Mouse (Mus musculus): ENCODE measurements around the gene Bub3. TPM values are rescaled to one million over a fixed set of nuclear protein-coding genes. Genes with fewer than 3 reads are reported as not detected.

Gene Bub3
- 147 and 148 TPM in 2 replicates for polyA plus RNA-seq (2014; fragmentation: Nextera tagmentation; extraction: Ambion mirVana)

DNA sequence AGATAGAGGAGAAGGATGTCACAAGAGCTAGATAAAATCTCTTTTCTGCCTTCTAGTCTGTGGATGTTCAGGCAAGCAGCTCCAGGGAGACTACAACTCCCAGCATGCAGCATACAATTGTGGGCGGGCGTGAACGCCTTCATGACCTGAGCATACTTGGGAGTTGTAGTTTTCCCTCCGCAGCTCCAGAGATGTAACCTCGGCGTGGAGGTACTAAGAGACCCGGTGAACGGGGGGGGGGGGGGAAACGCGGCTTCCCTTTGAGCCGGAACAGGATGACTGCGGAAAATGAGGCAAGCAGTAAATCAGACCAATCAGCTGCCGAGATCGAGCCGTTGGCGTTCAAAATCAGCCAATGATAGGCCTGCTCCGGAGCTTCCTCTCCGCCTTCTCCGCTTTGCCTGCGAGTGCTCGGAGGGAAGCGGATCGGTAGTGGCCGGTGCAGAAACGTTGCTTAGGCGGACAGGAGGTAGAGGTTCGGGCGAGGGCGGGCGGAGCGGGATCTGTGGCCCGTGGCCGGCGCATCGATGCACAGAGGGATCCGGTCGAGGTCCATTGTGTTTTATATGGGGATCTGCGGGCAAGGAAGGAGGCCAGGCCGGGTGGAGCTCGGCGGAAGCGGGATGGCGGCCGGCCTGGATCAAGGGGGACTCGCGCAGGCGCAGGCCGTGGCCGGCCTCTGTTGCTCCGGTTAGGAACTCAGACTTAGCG, at the start of gene Bub3:
Gene Bub3, plus strand, starts transcription at position 237 of the 711 bp plus-strand sequence.
- H3K4me1 ChIP-seq (ENCODE audit: control insufficient read depth, insufficient read depth, low read length), result peaks cover 4% of the 10 kb centered on the region
- peaks cover 34% of the 10 kb centered on the region for H3K27me3 ChIP-seq (ENCODE audit: control insufficient read depth, insufficient read depth, low read length)
- WGBS (ENCODE audit: insufficient replicate concordance), result under 1% methylated on average over 47 of the region's 51 CpGs
- peaks cover 14% of the 10 kb centered on the region for H3K36me3 ChIP-seq (ENCODE audit: control insufficient read depth, insufficient read depth, low read length)
- peak within 1 kb of the TSS; percentile 74 for H3K4me2 ChIP-seq
- H3K9ac ChIP-seq (ENCODE audit: low read depth, low read length), result peak within 1 kb of the TSS; percentile 96
- ATAC-seq (replicated peaks; ENCODE audit: insufficient number of reproducible peaks, low FRiP score, low TSS enrichment), result peak; percentile 91
- H3K27ac ChIP-seq (ENCODE audit: low read depth, low read length), result peak within 1 kb of the TSS; percentile 90
- peak within 1 kb of the TSS; percentile 77 for H3K4me3 ChIP-seq (ENCODE audit: low read depth, low read length)
- H3K9me3 ChIP-seq (replicated peaks; ENCODE audit: control insufficient read depth, low read length), result no peaks in the 10 kb centered on the region

DNA sequence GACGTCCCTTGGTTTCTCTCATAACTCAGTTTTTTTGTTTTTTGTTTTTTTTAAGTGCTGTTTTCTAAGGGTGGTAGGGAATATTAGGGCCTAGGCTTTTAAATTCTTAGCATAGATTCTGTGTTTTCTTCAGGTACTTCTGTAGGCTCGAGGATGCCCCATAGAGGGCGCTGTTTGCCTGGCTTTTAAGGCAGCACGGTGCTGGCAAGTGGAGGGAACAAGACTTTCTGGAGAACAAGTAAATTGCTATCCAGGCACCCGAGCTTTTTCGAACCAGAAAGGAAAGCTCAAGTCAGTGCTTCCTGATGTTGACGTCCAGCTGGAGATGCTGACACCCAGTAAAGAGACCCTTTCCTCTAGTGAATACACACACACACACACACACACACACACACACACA, 20.0 kb upstream of the Bub3 start:
- no peak overlapping the region for H3K27ac ChIP-seq (ENCODE audit: low read depth, low read length)
- H3K4me3 ChIP-seq (ENCODE audit: low read depth, low read length), result no peak overlapping the region
- peaks cover 71% of the 10 kb centered on the region for H3K27me3 ChIP-seq (ENCODE audit: control insufficient read depth, insufficient read depth, low read length)
- ATAC-seq (replicated peaks; ENCODE audit: insufficient number of reproducible peaks, low FRiP score, low TSS enrichment), result no peak
- H3K9ac ChIP-seq (ENCODE audit: low read depth, low read length), result no peak overlapping the region
- no peaks in the 10 kb centered on the region for H3K9me3 ChIP-seq (replicated peaks; ENCODE audit: control insufficient read depth, low read length)
- H3K36me3 ChIP-seq (ENCODE audit: control insufficient read depth, insufficient read depth, low read length), result no peaks in the 10 kb centered on the region
- WGBS (ENCODE audit: insufficient replicate concordance), result 2% methylated on average over 7 of the region's 7 CpGs
- no peak overlapping the region for H3K4me2 ChIP-seq
- H3K4me1 ChIP-seq (ENCODE audit: control insufficient read depth, insufficient read depth, low read length), result peaks cover 20% of the 10 kb centered on the region

- H3K4me3 ChIP-seq (ENCODE audit: low read depth, low read length), result peak overlapping the region; percentile 44
- 2% methylated on average over 41 of the region's 41 CpGs for WGBS (ENCODE audit: insufficient replicate concordance)
- H3K36me3 ChIP-seq (ENCODE audit: control insufficient read depth, insufficient read depth, low read length), result no peaks in the 10 kb centered on the region
- no peak overlapping the region for H3K9ac ChIP-seq (ENCODE audit: low read depth, low read length)
- H3K9me3 ChIP-seq (replicated peaks; ENCODE audit: control insufficient read depth, low read length), result no peaks in the 10 kb centered on the region
- peaks cover 84% of the 10 kb centered on the region for H3K27me3 ChIP-seq (ENCODE audit: control insufficient read depth, insufficient read depth, low read length)
- no peak for ATAC-seq (replicated peaks; ENCODE audit: insufficient number of reproducible peaks, low FRiP score, low TSS enrichment)
- H3K4me1 ChIP-seq (ENCODE audit: control insufficient read depth, insufficient read depth, low read length), result peaks cover 20% of the 10 kb centered on the region
- peak overlapping the region; percentile 75 for H3K4me2 ChIP-seq
- no peak overlapping the region for H3K27ac ChIP-seq (ENCODE audit: low read depth, low read length)
Observed at GRCm38 (mm10) chr7:131541184-131542114, 18.6 kb upstream of the Bub3 start.

DNA sequence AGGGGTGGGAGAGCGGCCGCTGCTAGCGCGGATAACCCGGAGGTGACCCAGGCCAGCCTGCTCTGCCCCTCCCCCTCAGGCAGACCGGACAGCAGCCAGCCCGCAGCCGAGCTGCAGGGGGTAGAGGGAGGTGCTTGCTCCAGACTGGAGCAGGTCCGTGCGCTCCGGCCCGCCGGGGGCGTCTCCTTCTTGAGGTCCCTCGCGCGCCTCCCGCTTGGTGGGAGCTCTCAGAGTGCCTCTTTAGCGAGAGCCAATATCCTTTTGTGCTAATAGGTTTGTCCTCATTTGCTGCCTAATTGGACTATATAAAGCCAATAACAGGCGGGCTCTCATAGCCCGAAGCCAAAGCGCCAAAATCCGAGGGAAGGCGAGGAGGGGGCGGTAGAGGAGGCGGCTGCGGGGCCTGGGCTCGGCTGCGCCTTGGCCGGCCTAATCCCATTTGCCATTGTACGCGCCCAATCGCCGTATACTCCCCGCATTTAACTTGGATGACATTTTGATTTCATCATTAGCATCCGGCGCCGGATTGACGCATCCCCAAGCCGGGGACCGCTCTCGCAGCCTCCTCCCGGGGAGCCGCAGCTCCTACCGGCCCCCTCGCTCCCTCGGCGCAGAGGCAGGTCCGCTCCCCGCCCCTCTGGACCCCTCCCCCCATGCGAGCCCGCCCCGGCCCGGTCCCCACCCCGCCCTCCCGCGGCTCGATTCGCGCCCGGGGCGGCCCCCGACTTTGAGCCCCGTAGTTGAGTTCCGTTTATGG, 17.7 kb upstream of the Bub3 start, which contains the start of gene Hmx3:
Gene Hmx3, plus strand, starts transcription at position 753 of the 757 bp plus-strand sequence.
- Histone ChIP-seq H3K4me1 (ENCODE audit: control insufficient read depth, insufficient read depth, low read length) (peaks cover 20% of the 10 kb centered on the region), H3K9me3 (replicated peaks; ENCODE audit: control insufficient read depth, low read length) (no peaks in the 10 kb centered on the region), H3K36me3 (ENCODE audit: control insufficient read depth, insufficient read depth, low read length) (no peaks in the 10 kb centered on the region), H3K4me3 (ENCODE audit: low read depth, low read length) (peak within 1 kb of the TSS; percentile 44), H3K9ac (ENCODE audit: low read depth, low read length) (no peak within 1 kb of the TSS), H3K27ac (ENCODE audit: low read depth, low read length) (no peak within 1 kb of the TSS), H3K27me3 (ENCODE audit: control insufficient read depth, insufficient read depth, low read length) (peaks cover 92% of the 10 kb centered on the region), H3K4me2 (peak within 1 kb of the TSS; percentile 75)
- 0 out of 2 replicates have a peak, but pooled peaks have one; percentile 40 for ATAC-seq (replicated peaks; ENCODE audit: insufficient number of reproducible peaks, low FRiP score, low TSS enrichment)
- 0% methylated on average over 50 of the region's 65 CpGs for WGBS (ENCODE audit: insufficient replicate concordance)

DNA sequence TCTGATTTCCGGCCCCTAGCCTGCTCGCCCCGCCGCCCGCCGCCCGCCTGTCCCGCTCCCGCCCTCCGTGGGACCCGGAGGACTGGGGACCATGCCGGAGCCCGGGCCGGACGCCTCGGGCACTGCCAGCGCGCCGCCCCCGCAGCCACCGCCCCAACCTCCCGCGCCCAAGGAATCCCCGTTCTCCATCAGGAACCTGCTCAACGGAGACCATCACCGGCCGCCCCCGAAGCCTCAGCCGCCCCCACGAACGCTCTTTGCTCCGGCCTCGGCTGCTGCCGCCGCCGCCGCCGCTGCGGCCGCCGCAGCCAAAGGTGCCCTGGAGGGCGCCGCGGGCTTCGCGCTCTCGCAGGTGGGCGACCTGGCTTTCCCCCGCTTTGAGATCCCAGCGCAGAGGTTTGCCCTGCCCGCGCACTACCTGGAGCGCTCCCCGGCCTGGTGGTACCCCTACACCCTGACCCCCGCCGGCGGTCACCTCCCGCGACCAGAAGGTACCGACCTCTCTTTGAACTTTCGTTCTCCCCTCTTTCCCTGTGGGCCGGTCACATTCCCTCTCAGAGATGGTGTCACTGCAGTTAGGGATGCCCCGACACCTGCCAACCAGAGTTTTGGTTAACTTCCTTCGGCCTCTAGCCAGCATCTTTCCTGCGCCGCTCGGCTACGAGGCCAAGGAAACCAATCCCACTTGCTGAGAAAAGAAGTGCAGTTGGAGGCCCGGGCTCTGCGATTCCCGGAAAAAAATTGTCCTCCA, 17.0 kb upstream of the Bub3 start:
- Histone ChIP-seq H3K27ac (ENCODE audit: low read depth, low read length) (no peak overlapping the region), H3K36me3 (ENCODE audit: control insufficient read depth, insufficient read depth, low read length) (no peaks in the 10 kb centered on the region), H3K9ac (ENCODE audit: low read depth, low read length) (no peak overlapping the region), H3K4me2 (peak overlapping the region; percentile 75), H3K4me3 (ENCODE audit: low read depth, low read length) (peak overlapping the region; percentile 44), H3K9me3 (replicated peaks; ENCODE audit: control insufficient read depth, low read length) (no peaks in the 10 kb centered on the region), H3K4me1 (ENCODE audit: control insufficient read depth, insufficient read depth, low read length) (peaks cover 20% of the 10 kb centered on the region), H3K27me3 (ENCODE audit: control insufficient read depth, insufficient read depth, low read length) (peaks cover 96% of the 10 kb centered on the region)
- ATAC-seq (replicated peaks; ENCODE audit: insufficient number of reproducible peaks, low FRiP score, low TSS enrichment), result no peak
- 1% methylated on average over 55 of the region's 71 CpGs for WGBS (ENCODE audit: insufficient replicate concordance)

- Histone ChIP-seq H3K4me2 (peak overlapping the region; percentile 75), H3K9me3 (replicated peaks; ENCODE audit: control insufficient read depth, low read length) (no peaks in the 10 kb centered on the region), H3K4me1 (ENCODE audit: control insufficient read depth, insufficient read depth, low read length) (peaks cover 20% of the 10 kb centered on the region), H3K36me3 (ENCODE audit: control insufficient read depth, insufficient read depth, low read length) (no peaks in the 10 kb centered on the region), H3K27ac (ENCODE audit: low read depth, low read length) (no peak overlapping the region), H3K27me3 (ENCODE audit: control insufficient read depth, insufficient read depth, low read length) (peaks cover 96% of the 10 kb centered on the region), H3K9ac (ENCODE audit: low read depth, low read length) (no peak overlapping the region), H3K4me3 (ENCODE audit: low read depth, low read length) (peak overlapping the region; percentile 44)
- WGBS (ENCODE audit: insufficient replicate concordance), result under 1% methylated on average over 75 of the region's 75 CpGs
- 0 out of 2 replicates have a peak, but pooled peaks have one; percentile 19 for ATAC-seq (replicated peaks; ENCODE audit: insufficient number of reproducible peaks, low FRiP score, low TSS enrichment)
Observed at GRCm38 (mm10) chr7:131543623-131544481, 16.2 kb upstream of the Bub3 start.

- no peak overlapping the region for H3K4me3 ChIP-seq (ENCODE audit: low read depth, low read length)
- 2% methylated on average over 5 of the region's 5 CpGs for WGBS (ENCODE audit: insufficient replicate concordance)
- ATAC-seq (replicated peaks; ENCODE audit: insufficient number of reproducible peaks, low FRiP score, low TSS enrichment), result no peak
Observed at GRCm38 (mm10) chr7:131544871-131545270, 15.2 kb upstream of the Bub3 start.

More at GRCm38 (mm10) chr7:131544871-131545270, 15.2 kb upstream of the Bub3 start:
- Histone ChIP-seq H3K27me3 (ENCODE audit: control insufficient read depth, insufficient read depth, low read length) (peaks cover 96% of the 10 kb centered on the region), H3K9ac (ENCODE audit: low read depth, low read length) (no peak overlapping the region), H3K9me3 (replicated peaks; ENCODE audit: control insufficient read depth, low read length) (no peaks in the 10 kb centered on the region), H3K36me3 (ENCODE audit: control insufficient read depth, insufficient read depth, low read length) (no peaks in the 10 kb centered on the region), H3K4me1 (ENCODE audit: control insufficient read depth, insufficient read depth, low read length) (peaks cover 20% of the 10 kb centered on the region), H3K4me2 (no peak overlapping the region), H3K27ac (ENCODE audit: low read depth, low read length) (no peak overlapping the region)

Data from heart, embryonic 11.5 days (tissue).